Comparison of ENCODE assay signal across 11 mouse cellular contexts in the genomic region with DNA sequence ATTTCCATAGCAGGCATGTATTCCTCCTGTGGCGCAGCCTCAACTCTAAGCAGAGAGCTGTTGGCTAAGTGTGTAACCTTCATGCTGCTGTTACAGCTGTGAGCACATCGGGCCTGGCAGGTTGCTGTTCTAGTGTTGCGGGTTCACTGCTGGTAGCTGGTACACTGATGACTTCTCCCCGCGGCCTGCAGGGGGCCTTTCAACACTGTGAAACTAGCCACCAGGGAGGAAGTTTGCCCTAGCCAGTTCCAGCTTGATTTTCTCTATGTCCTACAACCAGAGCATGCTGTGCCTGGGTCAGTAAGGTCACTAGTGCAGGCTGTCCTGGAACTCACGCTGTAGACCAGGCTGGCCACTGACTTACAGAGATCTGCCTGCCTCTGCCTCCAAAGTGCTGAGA. TPM values are rescaled to one million over a fixed set of nuclear protein-coding genes. Genes with fewer than 3 reads are reported as not detected.
DNase-seq lines count a peak whose midpoint lies in the region; ATAC-seq and TF ChIP-seq lines count a peak whose summit lies in the region.
"Had no signal": no experiment of that assay in that cellular context is flagged by ENCODE, and none has a peak within 500 bp of the region (broad histone marks: within the 10 kb centered on the region; RNA-seq: fewer than 3 reads in every experiment).

No protein-coding gene starts in this region.

- TF ChIP-seq RAD21 in CH12.LX (IDR thresholded peaks at IDR 0.05; ENCODE audit: low read depth, low read length) = peak; percentile 48

- 69% methylated on average over 6 of the region's 6 CpGs for WGBS in hindbrain, embryonic 11.5 days
- 69% methylated on average over 6 of the region's 6 CpGs for WGBS in hindbrain, embryonic 12.5 days
- 72% methylated on average over 6 of the region's 6 CpGs for WGBS in lung, adult 2 months
- WGBS in thymus, adult 2 months = 63% methylated on average over 6 of the region's 6 CpGs

- peaks cover 7% of the 10 kb centered on the region; the same call in 1 of the 2 replicates for H3K36me3 ChIP-seq in hindbrain, embryonic 11.5 days (ENCODE audit: control insufficient read depth, insufficient read depth, low read length)
- H3K36me3 ChIP-seq in hindbrain, embryonic 12.5 days = peaks cover 89% of the 10 kb centered on the region
- H3K36me3 ChIP-seq in CH12.LX (replicated peaks in 1 of 2; ENCODE audit: control insufficient read depth in 1 of 2, insufficient read depth in 1 of 2, low read length in 1 of 2) = peaks cover 74 to 91% of the 10 kb centered on the region in 2 experiments
- H3K36me3 ChIP-seq in thymus, adult 2 months (ENCODE audit: control insufficient read depth, insufficient read depth, low read length) = peaks cover 17% of the 10 kb centered on the region

- no peaks in the 10 kb centered on the region for H3K27me3 ChIP-seq in hindbrain, embryonic 11.5 days (ENCODE audit: control insufficient read depth, insufficient read depth, low read length)
- no peaks in the 10 kb centered on the region for H3K27me3 ChIP-seq in hindbrain, embryonic 12.5 days
- H3K27me3 ChIP-seq in CH12.LX (replicated peaks) = no peaks in the 10 kb centered on the region
- H3K27me3 ChIP-seq in thymus, adult 2 months (ENCODE audit: control insufficient read depth, insufficient read depth, low read length) = no peaks in the 10 kb centered on the region
- H3K27me3 ChIP-seq: embryonic facial prominence, embryonic 13.5 days; stomach, embryonic 15.5 days had no signal

- peak; percentile 44 for DNase-seq in hindbrain, embryonic 11.5 days (ENCODE audit: low spot score)
- DNase-seq in CH12.LX (ENCODE audit: extremely low read depth) = peak; percentile 56
- DNase-seq in adrenal gland, postnatal 36 days = peak; percentile 75 to 82
- DNase-seq in lung, adult 2 months = peak; percentile 38
- DNase-seq in thymus, adult 2 months = peak; percentile 61
- DNase-seq in right cerebral cortex, postnatal 36 days (ENCODE audit: low spot score in 2 of 2) = no peak

- dilution Hi-C loops in CH12.LX (cut with MboI; ENCODE audit: extremely low pct_ligation_motif_present, extremely low pct_unique_long_range_greater_than_20kb, low sequenced_read_pairs) = no loop called here

- TF ChIP-seq EP300 in CH12.LX (IDR thresholded peaks at IDR 0.05; ENCODE audit: low read length) = no peak

- no peak overlapping the region for H3K4me2 ChIP-seq in hindbrain, embryonic 11.5 days (replicated peaks; ENCODE audit: low read depth, low read length)
- H3K4me2 ChIP-seq in hindbrain, embryonic 12.5 days (replicated peaks) = no peak overlapping the region
- no peak overlapping the region for H3K4me2 ChIP-seq in CH12.LX (ENCODE audit: insufficient read depth, low read depth, poor library complexity, severe bottlenecking)
- H3K4me2 ChIP-seq: embryonic facial prominence, embryonic 13.5 days; stomach, embryonic 15.5 days had no signal

- in situ Hi-C loops in CH12.LX (cut with MboI; ENCODE audit: low pct_ligation_motif_present, low pct_unique_long_range_greater_than_20kb, low sequenced_read_pairs) = no loop called here

- no peak for ATAC-seq in hindbrain, embryonic 11.5 days (ENCODE audit: low FRiP score)
- ATAC-seq in hindbrain, embryonic 12.5 days (ENCODE audit: low FRiP score) = no peak
- peak; percentile 69 for ATAC-seq in granulocyte monocyte progenitor cell, adult 5-6 weeks (replicated peaks; ENCODE audit: poor library complexity, severe bottlenecking)

- no peak overlapping the region for H3K9ac ChIP-seq in hindbrain, embryonic 11.5 days (ENCODE audit: low read depth, low read length)
- no peak overlapping the region for H3K9ac ChIP-seq in hindbrain, embryonic 12.5 days
- H3K9ac ChIP-seq in CH12.LX (ENCODE audit: insufficient read depth, low read depth) = no peak overlapping the region
- H3K9ac ChIP-seq: embryonic facial prominence, embryonic 13.5 days; stomach, embryonic 15.5 days had no signal

- peak; percentile 41 to 61 for TF ChIP-seq CTCF in CH12.LX (conservative IDR thresholded peaks at IDR 0.05 in 1 of 2, IDR thresholded peaks at IDR 0.05 in 1 of 2; ENCODE audit: low read depth in 2 of 2, low read length in 2 of 2)
- TF ChIP-seq CTCF in lung, adult 2 months (IDR thresholded peaks at IDR 0.05; ENCODE audit: insufficient read depth, low read length) = peak; percentile 60
- TF ChIP-seq CTCF in thymus, adult 2 months (IDR thresholded peaks at IDR 0.05; ENCODE audit: borderline replicate concordance, control insufficient read depth, extremely low read depth, insufficient read depth, low read length, poor library complexity) = peak; percentile 72; the same call in 1 of the 2 replicates

- H3K4me3 ChIP-seq in hindbrain, embryonic 11.5 days (ENCODE audit: low read depth, low read length) = no peak overlapping the region
- H3K4me3 ChIP-seq in hindbrain, embryonic 12.5 days = no peak overlapping the region
- no peak overlapping the region for H3K4me3 ChIP-seq in CH12.LX (replicated peaks in 1 of 3; ENCODE audit: low read depth in 2 of 3, low read length in 2 of 3, poor library complexity in 1 of 3)
- H3K4me3 ChIP-seq in lung, adult 2 months (replicated peaks; ENCODE audit: extremely low read depth, low read depth, low read length) = no peak overlapping the region
- H3K4me3 ChIP-seq in thymus, adult 2 months (ENCODE audit: control insufficient read depth, insufficient read depth, low read length) = no peak overlapping the region
- H3K4me3 ChIP-seq: embryonic facial prominence, embryonic 13.5 days; stomach, embryonic 15.5 days had no signal

- no peaks in the 10 kb centered on the region for H3K79me2 ChIP-seq in CH12.LX (replicated peaks; ENCODE audit: control insufficient read depth, extremely low read depth, insufficient read depth, poor library complexity, severe bottlenecking)

- no peak overlapping the region for H3K27ac ChIP-seq in hindbrain, embryonic 11.5 days (ENCODE audit: low read depth, low read length)
- H3K27ac ChIP-seq in hindbrain, embryonic 12.5 days = no peak overlapping the region
- H3K27ac ChIP-seq in CH12.LX (ENCODE audit: insufficient read depth, low read depth) = no peak overlapping the region
- no peak overlapping the region for H3K27ac ChIP-seq in thymus, adult 2 months (ENCODE audit: control insufficient read depth, insufficient read depth, low read length)
- H3K27ac ChIP-seq: embryonic facial prominence, embryonic 13.5 days; stomach, embryonic 15.5 days had no signal

- H3K4me1 ChIP-seq in hindbrain, embryonic 11.5 days (replicated peaks; ENCODE audit: control insufficient read depth, insufficient read depth, low read length) = no peaks in the 10 kb centered on the region
- H3K4me1 ChIP-seq in hindbrain, embryonic 12.5 days = no peaks in the 10 kb centered on the region
- H3K4me1 ChIP-seq in CH12.LX (ENCODE audit: control insufficient read depth in 1 of 2, insufficient read depth in 2 of 2) = peaks cover 3 to 29% of the 10 kb centered on the region in 2 experiments
- H3K4me1 ChIP-seq in lung, adult 2 months (ENCODE audit: control insufficient read depth, insufficient read depth, low read length) = no peaks in the 10 kb centered on the region
- H3K4me1 ChIP-seq in thymus, adult 2 months (replicated peaks; ENCODE audit: control insufficient read depth, insufficient read depth, low read length) = no peaks in the 10 kb centered on the region
- H3K4me1 ChIP-seq: embryonic facial prominence, embryonic 13.5 days; stomach, embryonic 15.5 days had no signal

- H3K9me3 ChIP-seq in hindbrain, embryonic 11.5 days (ENCODE audit: control insufficient read depth, low read length) = no peaks in the 10 kb centered on the region
- no peaks in the 10 kb centered on the region for H3K9me3 ChIP-seq in hindbrain, embryonic 12.5 days (replicated peaks)
- no peaks in the 10 kb centered on the region for H3K9me3 ChIP-seq in CH12.LX (replicated peaks; ENCODE audit: low read length)
- H3K9me3 ChIP-seq: embryonic facial prominence, embryonic 13.5 days; stomach, embryonic 15.5 days had no signal

- TF ChIP-seq POLR2A in CH12.LX (IDR thresholded peaks at IDR 0.05; ENCODE audit: low read depth, low read length) = no peak
- TF ChIP-seq POLR2A in lung, adult 2 months (IDR thresholded peaks at IDR 0.05; ENCODE audit: borderline replicate concordance, extremely low read depth, low read depth, low read length) = no peak
- TF ChIP-seq POLR2A in thymus, adult 2 months (IDR thresholded peaks at IDR 0.05; ENCODE audit: control insufficient read depth, extremely low read depth, insufficient read depth, low read length, poor library complexity) = no peak

RNA-seq across cellular contexts. Expression of a gene that starts 14.4 kb away (rescaled TPM):
- 67.5 and 71.7 TPM in 2 replicates for polyA plus RNA-seq in hindbrain, embryonic 11.5 days (2014; fragmentation: Nextera tagmentation; extraction: Ambion mirVana)
- polyA plus RNA-seq in hindbrain, embryonic 12.5 days (2016; fragmentation: Nextera tagmentation; extraction: Ambion mirVana) = 85.0 and 90.5 TPM in 2 replicates
- total RNA-seq in CH12.LX (2012; rRNA removed) (40.3 and 41.8 TPM in 2 replicates), CH12.LX (2014; rRNA removed) (39.3 and 39.5 TPM in 2 replicates)
- polyA plus RNA-seq in CH12.LX (2012; ENCODE audit: insufficient read length, low read depth) = 77.1 and 77.3 TPM in 2 replicates
- total RNA-seq in adrenal gland, postnatal 36 days (2021) = 100 to 1,000 TPM; 201 to 243 TPM
- total RNA-seq in granulocyte monocyte progenitor cell, adult 5-6 weeks (2014; fragmentation: Nextera tagmentation) = 36.1 and 48.5 TPM in 2 replicates
- 43.7 and 45.4 TPM in 2 replicates for total RNA-seq in granulocyte monocyte progenitor cell, adult 5-6 weeks (2017)
- 81.4 and 101 TPM in 2 replicates for polyA plus RNA-seq in lung, adult 2 months (2012; rRNA removed)
- polyA plus RNA-seq in thymus, adult 2 months (2012; rRNA removed) = 133 and 139 TPM in 2 replicates

RNA-seq across cellular contexts. Expression of a gene that starts 23.9 kb away (rescaled TPM):
- 22.4 and 24.5 TPM in 2 replicates for polyA plus RNA-seq in hindbrain, embryonic 11.5 days (2014; fragmentation: Nextera tagmentation; extraction: Ambion mirVana)
- 35.0 and 35.4 TPM in 2 replicates for polyA plus RNA-seq in hindbrain, embryonic 12.5 days (2016; fragmentation: Nextera tagmentation; extraction: Ambion mirVana)
- total RNA-seq in CH12.LX (2012; rRNA removed) = 7.0 and 7.8 TPM in 2 replicates
- 7.2 and 8.6 TPM in 2 replicates for total RNA-seq in CH12.LX (2014; rRNA removed)
- 27.1 and 30.7 TPM in 2 replicates for polyA plus RNA-seq in CH12.LX (2012; ENCODE audit: insufficient read length, low read depth)
- total RNA-seq in adrenal gland, postnatal 36 days (2021) = 10 to 100 TPM; 15.0 to 15.8 TPM
- total RNA-seq in granulocyte monocyte progenitor cell, adult 5-6 weeks (2014; fragmentation: Nextera tagmentation) = 16.9 and 18.4 TPM in 2 replicates
- total RNA-seq in granulocyte monocyte progenitor cell, adult 5-6 weeks (2017) = 4.7 and 6.6 TPM in 2 replicates
- polyA plus RNA-seq in lung, adult 2 months (2012; rRNA removed) = 22.4 and 28.5 TPM in 2 replicates
- 58.0 and 58.1 TPM in 2 replicates for polyA plus RNA-seq in thymus, adult 2 months (2012; rRNA removed)

RNA-seq across cellular contexts. Expression of a gene that starts 23.9 kb away (rescaled TPM):
- polyA plus RNA-seq in hindbrain, embryonic 11.5 days (2014; fragmentation: Nextera tagmentation; extraction: Ambion mirVana) = 72.1 and 72.9 TPM in 2 replicates
- polyA plus RNA-seq in hindbrain, embryonic 12.5 days (2016; fragmentation: Nextera tagmentation; extraction: Ambion mirVana) = 93.9 and 104 TPM in 2 replicates
- total RNA-seq in CH12.LX (2012; rRNA removed) (16.2 and 21.1 TPM in 2 replicates), CH12.LX (2014; rRNA removed) (6.0 and 6.2 TPM in 2 replicates)
- 13.5 and 14.1 TPM in 2 replicates for polyA plus RNA-seq in CH12.LX (2012; ENCODE audit: insufficient read length, low read depth)
- total RNA-seq in adrenal gland, postnatal 36 days (2021) = 100 to 1,000 TPM; 106 to 146 TPM
- total RNA-seq in granulocyte monocyte progenitor cell, adult 5-6 weeks (2014; fragmentation: Nextera tagmentation) = 3.8 and 10.6 TPM in 2 replicates
- total RNA-seq in granulocyte monocyte progenitor cell, adult 5-6 weeks (2017) = 3.8 and 6.3 TPM in 2 replicates
- polyA plus RNA-seq in lung, adult 2 months (2012; rRNA removed) = 180 and 201 TPM in 2 replicates
- polyA plus RNA-seq in thymus, adult 2 months (2012; rRNA removed) = 456 and 516 TPM in 2 replicates

RNA-seq across cellular contexts. Expression of a gene that starts 53.8 kb away (rescaled TPM):
- 0.21 and 0.96 TPM in 2 replicates for polyA plus RNA-seq in hindbrain, embryonic 11.5 days (2014; fragmentation: Nextera tagmentation; extraction: Ambion mirVana)
- polyA plus RNA-seq in hindbrain, embryonic 12.5 days (2016; fragmentation: Nextera tagmentation; extraction: Ambion mirVana) = 0.36 and 0.66 TPM in 2 replicates
- 0.04 TPM in 1 of 2 replicates, not detected in the other for total RNA-seq in CH12.LX (2012; rRNA removed)
- total RNA-seq in CH12.LX (2014; rRNA removed) = 0.09 TPM in 1 of 2 replicates, not detected in the other
- polyA plus RNA-seq in CH12.LX (2012; ENCODE audit: insufficient read length, low read depth) = 0.11 and 0.16 TPM in 2 replicates
- total RNA-seq in adrenal gland, postnatal 36 days (2021) = under 1 TPM; 0.23 to 0.26 TPM
- total RNA-seq in granulocyte monocyte progenitor cell, adult 5-6 weeks (2014; fragmentation: Nextera tagmentation) = 1.4 TPM in 1 of 2 replicates, not detected in the other
- total RNA-seq in granulocyte monocyte progenitor cell, adult 5-6 weeks (2017) = 0.05 and 0.09 TPM in 2 replicates
- 1.3 and 1.8 TPM in 2 replicates for polyA plus RNA-seq in lung, adult 2 months (2012; rRNA removed)
- polyA plus RNA-seq in thymus, adult 2 months (2012; rRNA removed) = 1.1 and 1.3 TPM in 2 replicates
- total RNA-seq: left cerebral cortex, postnatal 14 days had no signal

Comparison
In these comparisons a context has a peak if more than half of its experiments do, and no peak if none do; other contexts are left out.
1. DNase-seq: peak in hindbrain, embryonic 11.5 days (single experiment), CH12.LX (single experiment), adrenal gland, postnatal 36 days (2 of 2), lung, adult 2 months (single experiment) and thymus, adult 2 months (single experiment); none in right cerebral cortex, postnatal 36 days (0 of 2).
2. Peak in every context shown above with its lines, with median percentiles within 50 percentile points of each other: CTCF ChIP-seq.